Mouse (Mus musculus) lung, adult 2 months (tissue): Measurements from ENCODE around the gene Musk.

Experiments used
- CTCF ChIP-seq: fragments of 200-500 bp; IDR thresholded peaks from 2 replicates; pipeline ENCODE4 v1.5.1; 2011; ENCODE audit warnings: mild to moderate bottlenecking, low read length, control low read depth; ENCODE audit not compliant: insufficient read depth
- POLR2A ChIP-seq: fragments of 200-500 bp; IDR thresholded peaks from 2 replicates; pipeline ENCODE4 v1.6.1; 2011; ENCODE audit warnings: low read depth, mild to moderate bottlenecking, control low read depth, low read length, borderline replicate concordance; ENCODE audit errors: extremely low read depth

GRCm38 (mm10) chr4:58266294-58266693 lies 19.5 kb upstream of the Musk start:
- no peak for TF ChIP-seq POLR2A
- TF ChIP-seq CTCF, result peak; percentile 45
